Mouse (Mus musculus) testis, adult 2 months (tissue): ENCODE results near the gene Sdhaf2. TPM values are rescaled to one million over a fixed set of nuclear protein-coding genes. Genes with fewer than 3 reads are reported as not detected.
"Not testable (repeated sequence)": the region's sequence is repeated elsewhere in the genome, so short reads cannot be mapped to it uniquely, and the experiment has no call there.

Experiments used
- H3K27ac ChIP-seq: fragments of 200-500 bp; 2 replicates; pipeline ENCODE4 v1.5.1; 2012; ENCODE audit warnings: low read depth, low read length; ENCODE audit not compliant: control insufficient read depth, insufficient read depth
- H3K27me3 ChIP-seq: fragments of 200-500 bp; 2 replicates; pipeline ENCODE4 v1.6.1; 2012; ENCODE audit warnings: mild to moderate bottlenecking, low read length, moderate library complexity; ENCODE audit not compliant: control insufficient read depth, insufficient read depth
- H3K36me3 ChIP-seq: fragments of 200-500 bp; 2 replicates; pipeline ENCODE4 v1.6.1; 2012; ENCODE audit warnings: mild to moderate bottlenecking, low read length; ENCODE audit not compliant: control insufficient read depth, insufficient read depth
- H3K4me1 ChIP-seq: fragments of 200-500 bp; 2 replicates; pipeline ENCODE4 v1.6.1; 2012; ENCODE audit warnings: low read length; ENCODE audit not compliant: control insufficient read depth, insufficient read depth
- H3K4me3 ChIP-seq: fragments of 200-500 bp; 2 replicates; pipeline ENCODE4 v1.5.1; 2012; ENCODE audit warnings: low read depth, mild to moderate bottlenecking, low read length, moderate library complexity, mixed read lengths; ENCODE audit not compliant: control insufficient read depth
- CTCF ChIP-seq: fragments of 200-500 bp; IDR thresholded peaks from 2 replicates; pipeline ENCODE4 v1.5.1; 2012; ENCODE audit warnings: low read depth, mild to moderate bottlenecking, inconsistent platforms, low read length, moderate library complexity; ENCODE audit not compliant: control insufficient read depth, insufficient read depth, insufficient replicate concordance
- POLR2A ChIP-seq: fragments of 200-500 bp; IDR thresholded peaks from 2 replicates; pipeline ENCODE4 v1.6.1; 2012; ENCODE audit warnings: low read depth, mild to moderate bottlenecking, inconsistent platforms, low read length, moderate library complexity; ENCODE audit not compliant: control insufficient read depth
- polyA plus RNA-seq: library from polyadenylated mRNA; depleted of rRNA; stranded (reverse); fragments of >200 nt; gene quantifications from 2 replicates; pipeline ENCODE4 v1.2.3, GENCODE M21; 2012; rRNA removed

Gene Sdhaf2
- 11.6 and 16.6 TPM in 2 replicates for polyA plus RNA-seq

DNA sequence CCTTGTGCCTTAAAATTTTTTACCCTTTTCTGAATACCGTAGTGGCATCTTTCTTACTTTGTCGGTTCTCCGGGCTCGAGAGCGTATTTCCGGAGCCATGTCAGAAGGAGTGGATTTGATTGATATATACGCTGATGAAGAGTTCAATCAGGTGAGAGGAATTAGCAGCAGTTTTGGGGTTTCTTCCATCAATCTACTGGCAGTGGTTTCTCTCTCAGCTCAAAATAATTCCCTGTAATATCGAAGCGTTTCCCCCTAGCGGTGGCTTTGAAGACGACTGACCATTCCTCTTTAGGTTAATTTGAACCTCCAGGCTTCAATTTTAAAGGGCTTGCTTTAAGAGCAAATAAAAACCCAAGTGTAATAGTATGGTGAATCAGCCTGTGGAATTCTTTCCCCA lies at the start of gene Sdhaf2:
Sdhaf2 (minus strand) TSS at position 233 of the 400 bp plus-strand sequence.
- TF ChIP-seq CTCF (no peak), POLR2A (no peak)
- H3K4me1 ChIP-seq = peaks cover 2% of the 10 kb centered on the region; the same call in 1 of the 2 replicates
- H3K27ac ChIP-seq = peak within 1 kb of the TSS; percentile 97
- H3K27me3 ChIP-seq = no peaks in the 10 kb centered on the region
- H3K4me3 ChIP-seq = peak within 1 kb of the TSS; percentile 95
- H3K36me3 ChIP-seq = peaks cover 3% of the 10 kb centered on the region; the same call in 1 of the 2 replicates

DNA sequence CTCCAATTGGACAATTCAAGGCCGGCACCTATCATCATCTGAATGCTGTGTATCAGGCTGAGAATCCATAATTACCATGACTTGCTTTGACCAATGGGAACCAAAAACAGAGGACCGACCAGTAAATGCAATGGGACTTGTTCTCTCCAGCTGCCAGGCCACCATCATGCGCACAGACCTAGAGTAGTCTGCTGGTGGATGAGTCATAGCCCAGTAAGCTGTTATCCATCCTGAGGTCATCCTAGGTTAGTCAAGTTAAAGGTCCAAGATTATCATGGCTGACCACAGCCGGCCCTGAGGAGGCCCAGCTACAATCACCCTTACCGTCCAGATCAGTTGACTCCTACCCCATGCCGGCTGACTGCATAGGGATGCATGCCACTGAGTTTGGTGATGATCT lies 43.7 kb upstream of the Sdhaf2 start:
- no peaks in the 10 kb centered on the region for H3K27me3 ChIP-seq
- peaks cover 1% of the 10 kb centered on the region; the same call in 1 of the 2 replicates for H3K36me3 ChIP-seq
- H3K4me3 ChIP-seq = no peak overlapping the region
- TF ChIP-seq CTCF = no peak
- TF ChIP-seq POLR2A = no peak
- H3K27ac ChIP-seq = no peak overlapping the region
- H3K4me1 ChIP-seq = no peaks in the 10 kb centered on the region

DNA sequence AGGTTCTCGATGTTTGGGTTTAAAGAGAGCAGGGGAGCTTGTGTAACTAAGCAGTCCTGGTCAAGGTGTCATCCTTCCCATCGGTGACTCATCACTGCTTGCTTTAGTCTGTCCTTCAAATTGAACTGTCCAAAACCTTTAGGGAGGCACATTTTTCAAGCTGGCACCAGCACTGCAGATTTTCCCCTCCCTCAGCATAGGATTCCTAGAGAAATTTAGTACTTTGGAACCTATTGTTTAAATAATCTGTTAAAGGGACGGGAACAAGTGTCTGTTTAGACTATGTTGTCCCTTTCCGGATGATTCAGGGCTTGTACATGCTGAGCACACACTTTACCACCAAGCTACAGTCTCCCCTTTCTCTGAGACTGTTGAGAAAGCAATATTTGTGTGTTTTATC lies 39.3 kb upstream of the Sdhaf2 start:
- H3K27me3 ChIP-seq = no peaks in the 10 kb centered on the region
- no peaks in the 10 kb centered on the region for H3K36me3 ChIP-seq
- TF ChIP-seq POLR2A (no peak), CTCF (no peak)
- H3K4me1 ChIP-seq = no peaks in the 10 kb centered on the region
- no peak overlapping the region for H3K4me3 ChIP-seq
- H3K27ac ChIP-seq = no peak overlapping the region

DNA sequence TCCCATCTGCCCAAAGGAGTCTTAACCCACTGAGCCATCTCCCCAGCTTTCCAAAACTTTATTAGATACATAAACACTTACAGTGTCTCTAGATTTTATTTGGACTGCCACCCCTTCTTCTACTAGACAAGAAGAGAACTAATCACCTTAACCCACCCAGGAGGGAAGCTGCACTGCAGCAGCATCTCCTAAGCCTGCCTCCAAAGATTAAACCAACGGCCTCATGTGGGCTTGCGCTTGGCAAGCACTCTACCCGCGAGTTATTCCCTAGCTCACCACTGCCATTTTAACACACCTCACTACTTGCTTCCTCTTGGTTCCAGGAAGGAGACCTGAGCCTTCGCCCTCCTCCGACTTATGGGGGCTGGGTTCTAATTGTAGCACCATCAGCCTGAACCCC lies 38.3 kb upstream of the Sdhaf2 start:
- no peak overlapping the region for H3K4me3 ChIP-seq
- H3K4me1 ChIP-seq = no peaks in the 10 kb centered on the region
- H3K36me3 ChIP-seq = no peaks in the 10 kb centered on the region
- H3K27me3 ChIP-seq = no peaks in the 10 kb centered on the region
- H3K27ac ChIP-seq = no peak overlapping the region
- TF ChIP-seq CTCF = no peak
- no peak for TF ChIP-seq POLR2A

DNA sequence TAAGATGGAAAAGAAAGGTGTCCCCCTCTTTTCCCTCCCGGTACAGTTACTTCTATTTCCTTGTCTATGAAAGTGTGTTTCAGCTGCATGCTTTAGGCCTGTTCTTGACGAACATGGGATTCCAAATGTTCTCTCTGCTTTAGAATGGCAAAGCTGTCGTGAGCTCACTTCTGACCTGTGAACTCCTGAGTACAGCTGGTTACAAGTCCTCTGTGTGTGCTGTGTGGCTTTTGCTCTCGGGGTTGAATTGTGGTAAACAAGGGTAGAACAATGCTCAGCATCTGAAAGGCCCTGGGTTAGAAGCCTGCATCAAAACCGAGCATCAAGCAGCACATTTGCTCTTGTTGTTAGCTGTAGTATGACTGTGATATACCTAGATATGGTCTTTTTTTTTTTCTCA lies 36.4 kb upstream of the Sdhaf2 start:
- H3K27ac ChIP-seq = peak overlapping the region; percentile 78
- H3K4me1 ChIP-seq = no peaks in the 10 kb centered on the region
- H3K27me3 ChIP-seq = no peaks in the 10 kb centered on the region
- no peak for TF ChIP-seq POLR2A
- TF ChIP-seq CTCF = no peak
- H3K36me3 ChIP-seq = no peaks in the 10 kb centered on the region
- H3K4me3 ChIP-seq = no peak overlapping the region

DNA sequence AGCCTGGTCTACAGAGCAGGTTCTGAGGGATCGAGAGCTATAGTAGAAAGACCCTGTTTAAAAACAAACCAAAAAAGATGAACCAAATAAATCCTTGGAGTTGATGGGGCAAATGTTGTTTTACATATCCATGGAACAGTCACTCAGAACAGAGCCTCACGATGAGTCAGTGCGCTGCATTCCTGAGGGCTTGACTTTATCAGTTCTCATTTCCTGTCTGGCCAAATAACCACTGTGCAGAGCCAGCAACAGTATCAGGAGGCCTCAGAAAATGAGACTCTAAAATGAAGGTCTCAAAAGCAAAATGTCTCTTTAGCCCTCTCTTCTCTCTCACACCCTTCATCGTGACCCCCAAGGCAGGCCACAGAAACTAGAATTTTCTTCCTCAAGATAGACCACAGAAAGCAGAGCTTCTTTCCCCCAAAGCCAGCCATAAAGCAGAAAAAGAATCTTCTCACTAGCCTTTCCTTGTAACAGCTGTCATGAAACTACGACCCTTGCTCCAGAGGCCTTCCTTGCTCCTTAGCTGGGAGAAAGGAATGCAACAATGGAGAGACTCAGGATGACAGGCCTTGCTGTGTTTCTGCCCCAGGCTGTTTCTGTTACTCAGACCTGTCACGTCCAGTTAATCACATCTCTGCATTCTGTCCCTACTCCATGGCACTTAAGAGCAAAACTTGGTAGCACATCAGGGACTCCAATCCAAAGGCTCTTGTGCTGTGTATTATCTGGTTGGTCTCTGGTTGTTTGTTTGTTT lies 35.8 kb upstream of the Sdhaf2 start:
- Histone ChIP-seq H3K4me3 (no peak overlapping the region), H3K36me3 (no peaks in the 10 kb centered on the region), H3K27ac (peak overlapping the region; percentile 78), H3K27me3 (no peaks in the 10 kb centered on the region), H3K4me1 (no peaks in the 10 kb centered on the region)
- TF ChIP-seq CTCF (no peak), POLR2A (no peak)

DNA sequence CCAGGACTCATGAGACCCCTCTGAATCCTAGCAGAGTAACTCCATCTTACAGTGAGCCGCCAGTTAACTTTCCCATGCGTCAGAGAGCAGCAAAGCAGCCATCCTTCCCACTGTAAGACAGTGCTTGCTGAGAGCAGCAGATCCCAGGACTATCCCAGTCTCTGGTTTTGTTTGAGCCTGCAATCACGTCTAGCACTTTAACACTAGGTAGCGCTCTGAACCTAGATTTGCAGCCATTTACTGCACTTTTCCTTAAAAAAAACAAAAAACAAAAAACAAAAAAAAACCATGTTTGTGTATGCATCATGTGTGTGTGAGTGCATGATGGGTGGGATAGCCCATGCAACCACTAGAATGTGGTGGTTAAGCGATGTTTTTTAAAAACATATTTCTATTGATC lies 34.2 kb upstream of the Sdhaf2 start:
- no peaks in the 10 kb centered on the region for H3K36me3 ChIP-seq
- no peak overlapping the region for H3K4me3 ChIP-seq
- TF ChIP-seq POLR2A = no peak
- TF ChIP-seq CTCF = no peak

DNA sequence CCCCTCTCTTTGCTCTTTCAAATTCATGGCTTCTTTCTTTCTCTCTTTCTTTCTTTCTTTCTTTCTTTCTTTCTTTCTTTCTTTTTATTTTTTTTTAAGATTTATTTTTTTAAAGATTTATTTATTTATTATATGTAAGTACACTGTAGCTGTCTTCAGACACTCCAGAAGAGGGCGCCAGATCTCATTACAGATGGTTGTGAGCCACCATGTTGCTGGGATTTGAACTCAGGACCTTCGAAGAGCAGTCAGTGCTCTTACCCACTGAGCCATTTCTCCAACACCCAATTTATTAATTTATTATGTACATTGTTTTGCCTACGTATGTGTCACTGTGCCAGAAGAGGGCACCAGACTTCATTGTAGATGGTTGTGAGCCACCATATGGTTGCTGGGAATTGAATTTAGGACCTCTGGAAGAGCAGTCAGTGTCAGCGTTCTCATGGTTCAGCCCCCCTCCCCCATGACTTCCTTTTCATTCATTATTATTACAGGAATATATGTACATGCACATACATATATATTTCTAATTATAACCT lies 32.0 kb upstream of the Sdhaf2 start:
- H3K27ac ChIP-seq, H3K4me3 ChIP-seq, H3K4me1 ChIP-seq, H3K27me3 ChIP-seq, H3K36me3 ChIP-seq: not testable (repeated sequence)

More for the DNA sequence above, 34.2 kb upstream of the Sdhaf2 start:
- no peaks in the 10 kb centered on the region for H3K27me3 ChIP-seq
- H3K4me1 ChIP-seq = peaks cover 5% of the 10 kb centered on the region; the same call in 1 of the 2 replicates
- H3K27ac ChIP-seq = no peak overlapping the region
